Mouse (Mus musculus) Patski (cell line): ENCODE data around the gene Zdhhc11. TPM values are rescaled to one million over a fixed set of nuclear protein-coding genes. Genes with fewer than 3 reads are reported as not detected.
A peak's percentile ranks its signal among the peaks of the same experiment; 100 is the strongest.

ENCODE experiments used
- ATAC-seq: fragments of 100-300 bp; one replicate; pipeline ENCODE4 v1.8.0; 2021
- CTCF ChIA-PET: fragments of 350-600 bp; sonication (Branson Sonifier 250); formaldehyde crosslinking; loops from one replicate; lab custom pipeline; 2022; ENCODE audit warnings: inconsistent platforms; lab: Charles Lee
- POLR2A ChIA-PET: fragments of 350-600 bp; sonication (Branson Sonifier 250); formaldehyde crosslinking; loops from one replicate; lab custom pipeline; 2022; ENCODE audit warnings: antibody characterized with exemption, inconsistent platforms; lab: Charles Lee
- DNase-seq: peaks from one replicate; pipeline ENCODE4 v3.0.0-alpha.2; 2011; ENCODE audit warnings: low read depth, low spot score
- H3K27me3 ChIP-seq: fragments of 371-371 bp; one replicate; pipeline ENCODE4 v1.5.1; 2021
- CTCF ChIP-seq: fragments of 100-300 bp; IDR thresholded peaks from one replicate; pipeline ENCODE4 v1.5.1; 2021
- in situ Hi-C: fragments of 300-500 bp; cut with MboI; formaldehyde crosslinking; loops from 3 replicates; pipeline ENCODE4 v1.11.1; 2018; ENCODE audit warnings: low pct_unique_long_range_greater_than_20kb, mixed read lengths
- polyA plus RNA-seq: library from polyadenylated mRNA; unstranded; gene quantifications from one replicate; pipeline ENCODE4 v1.2.3, GENCODE M21; 2021

Zdhhc11 gene
- polyA plus RNA-seq, 1 experiment from 2014 or later: not detected

DNA sequence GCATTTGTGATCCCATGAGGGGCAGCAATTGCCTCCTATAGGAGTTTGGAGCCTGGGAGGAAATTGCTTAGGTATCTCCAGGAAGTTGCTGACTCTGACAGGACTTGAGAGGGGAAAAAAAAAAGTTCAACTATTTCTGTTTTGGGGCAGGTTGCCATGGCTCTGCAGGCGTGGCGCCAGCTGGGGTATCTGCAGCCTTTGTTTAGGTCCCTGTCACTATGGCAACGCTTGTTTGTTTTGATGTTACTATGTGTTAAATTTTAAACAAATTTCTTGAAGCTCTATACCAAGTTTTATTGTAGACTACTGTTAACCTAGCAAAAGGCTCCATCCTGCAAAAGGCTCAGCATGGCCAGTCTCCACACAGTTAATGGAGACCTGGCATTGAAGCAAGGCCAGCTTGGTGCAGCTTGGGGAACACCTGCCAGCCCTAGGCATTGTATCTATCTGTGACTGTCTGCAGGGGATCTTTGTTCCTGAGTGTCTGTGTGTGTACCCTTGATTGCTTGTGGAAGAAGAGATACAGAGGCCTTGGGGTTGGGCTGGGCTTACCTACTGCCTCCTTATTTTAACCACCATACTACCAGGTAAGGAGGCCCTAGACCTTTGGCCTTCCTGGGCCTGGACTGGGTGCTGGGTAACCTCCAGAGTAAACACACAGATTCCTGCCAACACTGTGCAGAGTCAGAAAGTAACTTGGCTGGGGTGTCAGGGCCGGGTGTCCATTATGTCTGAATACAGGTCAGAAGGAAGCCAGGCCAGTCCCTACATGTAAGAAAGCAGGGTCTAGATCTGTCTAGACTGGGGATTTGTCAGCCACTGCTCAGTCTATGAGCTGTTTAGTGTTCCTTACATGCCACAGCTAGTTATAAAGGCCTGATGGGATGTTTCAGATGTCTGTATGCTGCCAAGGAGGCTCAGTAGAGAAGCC is 61.8 kb downstream of the Zdhhc11 start:
- ATAC-seq (no peak), DNase-seq (peak; percentile 6)
- no peaks in the 10 kb centered on the region for H3K27me3 ChIP-seq
- in situ Hi-C loops: no loop called here
- TF ChIP-seq CTCF: no peak
- ChIA-PET POLR2A (no interaction called here), CTCF (interaction anchor here (0.9 to 2.0 kb wide), 2 partner anchors 13 to 55 kb away, joined by 3 to 9 read pairs; no protein-coding TSS in a partner anchor)

DNA sequence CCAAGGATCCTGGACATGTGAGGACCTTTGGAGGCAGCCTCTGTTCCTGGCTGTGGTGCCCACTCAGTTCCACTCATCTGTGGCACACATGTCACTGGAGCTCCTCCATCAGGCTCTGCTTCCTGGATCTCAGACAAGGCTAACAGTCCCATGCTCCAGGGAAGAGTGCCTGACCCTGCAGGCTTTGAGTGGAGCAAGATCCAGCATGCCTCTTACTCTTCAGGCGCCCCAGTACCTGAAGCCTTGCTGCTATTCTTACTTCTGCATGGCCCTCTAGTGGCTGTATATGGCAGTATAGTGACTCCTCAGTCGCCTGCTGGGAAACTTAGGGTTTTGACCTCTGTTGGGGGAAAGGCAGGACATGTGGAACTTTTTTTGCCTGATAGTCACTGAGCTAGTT is 62.6 kb downstream of the Zdhhc11 start:
- ChIA-PET CTCF (interaction anchor here (0.9 to 2.0 kb wide), 3 partner anchors 10 to 55 kb away, joined by 3 to 9 read pairs (median 3); no protein-coding TSS in a partner anchor), POLR2A (no interaction called here)
- no peaks in the 10 kb centered on the region for H3K27me3 ChIP-seq
- no peak for DNase-seq
- ATAC-seq: peak; percentile 38
- peak; percentile 72 for TF ChIP-seq CTCF
- in situ Hi-C loops: no loop called here

DNA sequence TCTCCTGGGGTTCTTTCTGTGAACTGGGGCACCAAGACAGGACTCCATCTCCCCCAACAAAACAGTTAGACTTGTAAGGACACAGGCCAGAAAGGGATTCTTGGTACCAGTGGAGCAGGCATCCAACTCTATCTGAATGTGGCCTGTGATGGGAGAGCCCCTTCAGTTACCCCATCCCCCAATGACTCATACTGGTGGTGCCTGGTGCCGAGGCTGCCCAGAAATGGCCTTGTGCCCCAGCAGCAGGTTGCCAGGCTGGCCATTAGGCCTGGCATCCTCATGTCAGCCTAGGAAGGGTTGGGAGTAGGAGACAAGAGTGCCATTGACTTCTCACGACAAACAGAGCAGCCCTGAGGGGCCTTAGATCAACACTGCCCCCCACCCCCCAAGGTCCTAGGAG is 64.5 kb downstream of the Zdhhc11 start:
- in situ Hi-C loops: no loop called here
- no peak for ATAC-seq
- no peaks in the 10 kb centered on the region for H3K27me3 ChIP-seq

DNA sequence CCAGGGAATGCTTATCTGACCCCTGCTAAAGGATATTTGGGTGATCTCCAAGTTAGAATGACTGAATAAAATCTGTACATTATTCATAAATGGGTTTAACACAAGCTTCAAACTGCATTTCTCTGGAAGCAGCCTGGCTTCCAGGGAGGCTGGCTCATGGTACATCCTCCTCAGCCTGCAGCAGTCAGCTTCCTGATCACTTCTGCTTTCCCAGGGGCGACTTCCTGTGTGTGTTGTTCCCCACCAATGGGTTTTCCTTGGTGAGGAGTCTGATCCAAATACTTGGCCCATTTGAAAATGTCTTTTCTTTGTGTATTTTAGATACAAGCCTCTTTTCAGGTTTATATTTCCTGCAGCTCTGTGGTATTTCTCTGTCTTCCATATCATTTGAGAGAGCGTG is 65.4 kb downstream of the Zdhhc11 start:
- TF ChIP-seq CTCF: no peak
- in situ Hi-C loops: no loop called here
- ChIA-PET POLR2A (interaction anchor here (0.6 kb wide), 1 partner anchor 19 kb away, joined by 3 read pairs; no protein-coding TSS in a partner anchor), CTCF (interaction anchor here (1.1 kb wide), 1 partner anchor 9 kb away, joined by 3 read pairs; no protein-coding TSS in a partner anchor)
- no peaks in the 10 kb centered on the region for H3K27me3 ChIP-seq
- no peak for DNase-seq
- ATAC-seq: no peak

More for the DNA sequence above, 64.5 kb downstream of the Zdhhc11 start:
- no peak for TF ChIP-seq CTCF
- no peak for DNase-seq
- CTCF ChIA-PET: interaction anchor here (1.1 kb wide), 1 partner anchor 10 kb away, joined by 3 read pairs; no protein-coding TSS in a partner anchor
- POLR2A ChIA-PET: no interaction called here

DNA sequence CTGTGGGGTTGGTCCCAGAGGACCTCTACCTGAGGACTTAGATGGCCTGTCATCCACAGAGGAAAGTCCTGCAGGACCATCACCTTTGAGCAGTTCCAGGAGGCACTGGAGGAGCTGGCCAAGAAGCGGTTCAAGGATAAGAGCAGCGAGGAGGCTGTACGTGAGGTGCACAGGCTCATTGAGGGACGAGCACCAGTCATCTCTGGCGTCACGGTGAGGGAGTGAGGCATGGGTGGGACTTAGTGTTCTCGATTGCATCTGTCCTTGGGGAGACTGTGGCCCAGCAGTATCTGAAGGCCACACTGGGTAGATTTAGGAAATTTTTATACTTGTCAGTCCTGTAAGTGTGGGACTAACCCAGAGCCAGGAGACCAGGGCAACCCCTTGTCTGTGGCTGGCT is 67.0 kb downstream of the Zdhhc11 start:
- no peak for DNase-seq
- TF ChIP-seq CTCF: no peak
- no peaks in the 10 kb centered on the region for H3K27me3 ChIP-seq
- ATAC-seq: no peak
- ChIA-PET POLR2A (no interaction called here), CTCF (no interaction called here)
- in situ Hi-C loops: no loop called here

DNA sequence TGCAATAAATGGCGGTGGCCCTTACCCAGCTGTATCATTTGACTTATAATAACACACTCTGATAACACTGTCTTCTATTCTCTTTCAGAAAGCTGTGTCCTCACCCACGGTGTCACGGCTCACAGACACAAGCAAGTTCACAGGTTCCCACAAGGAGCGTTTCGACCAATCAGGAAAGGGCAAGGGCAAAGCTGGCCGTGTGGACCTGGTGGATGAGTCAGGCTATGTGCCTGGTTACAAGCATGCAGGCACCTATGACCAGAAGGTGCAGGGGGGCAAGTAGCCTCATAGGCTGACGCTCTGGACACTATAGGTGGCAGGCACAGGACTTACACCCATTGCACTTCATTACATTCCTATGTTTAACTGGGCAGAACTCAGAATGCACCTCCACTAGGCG is 67.5 kb downstream of the Zdhhc11 start:
- no peak for TF ChIP-seq CTCF
- no peak for DNase-seq
- ChIA-PET POLR2A (no interaction called here), CTCF (no interaction called here)
- no peaks in the 10 kb centered on the region for H3K27me3 ChIP-seq
- in situ Hi-C loops: no loop called here
- ATAC-seq: no peak

DNA sequence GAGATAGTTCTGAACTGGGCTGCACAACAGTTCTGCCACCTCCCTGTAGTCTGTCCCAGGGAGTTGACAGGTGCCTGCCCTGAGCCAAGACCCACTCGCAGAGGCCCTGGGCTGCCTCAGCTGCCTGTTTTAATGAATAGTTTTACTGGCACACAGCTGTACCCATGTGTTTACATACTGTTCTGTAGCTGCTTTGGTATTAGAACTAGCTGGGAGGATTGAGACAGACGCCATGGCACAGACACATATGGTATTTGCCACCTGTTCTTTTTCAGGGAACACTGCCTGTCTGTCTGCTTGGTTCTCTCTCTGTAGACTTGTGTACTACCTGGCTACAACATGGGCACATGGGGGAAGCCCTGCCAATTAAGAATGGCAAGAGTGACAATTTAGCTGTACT is 71.1 kb downstream of the Zdhhc11 start:
- POLR2A ChIA-PET: no interaction called here
- TF ChIP-seq CTCF: no peak
- no peak for ATAC-seq
- no peaks in the 10 kb centered on the region for H3K27me3 ChIP-seq
- DNase-seq: no peak
- CTCF ChIA-PET: no interaction called here
- in situ Hi-C loops: no loop called here

DNA sequence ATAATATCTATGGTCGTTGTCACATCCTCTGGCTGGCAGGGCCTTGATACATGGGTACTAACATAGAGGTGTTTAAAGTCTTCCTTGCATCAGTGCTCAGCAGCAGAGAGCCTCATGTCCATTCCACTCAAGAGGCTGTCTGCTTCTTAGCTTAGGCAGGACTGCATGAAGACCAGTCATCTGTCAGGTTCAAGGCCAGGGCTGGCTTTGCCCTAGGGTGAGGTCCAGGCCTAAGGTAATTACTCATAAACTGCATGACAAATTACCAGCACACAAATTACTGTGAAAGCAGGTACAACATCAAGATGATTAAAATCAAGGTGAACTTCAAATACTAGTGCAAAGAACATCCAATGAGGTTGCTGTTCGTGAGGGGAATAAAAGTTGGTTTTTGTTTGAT is 72.1 kb downstream of the Zdhhc11 start:
- no peak for DNase-seq
- TF ChIP-seq CTCF: no peak
- ATAC-seq: no peak
- in situ Hi-C loops: no loop called here
- POLR2A ChIA-PET: no interaction called here
- H3K27me3 ChIP-seq: no peaks in the 10 kb centered on the region
- CTCF ChIA-PET: interaction anchor here (1.2 kb wide), 1 partner anchor 9 kb away, joined by 3 read pairs; no protein-coding TSS in a partner anchor

DNA sequence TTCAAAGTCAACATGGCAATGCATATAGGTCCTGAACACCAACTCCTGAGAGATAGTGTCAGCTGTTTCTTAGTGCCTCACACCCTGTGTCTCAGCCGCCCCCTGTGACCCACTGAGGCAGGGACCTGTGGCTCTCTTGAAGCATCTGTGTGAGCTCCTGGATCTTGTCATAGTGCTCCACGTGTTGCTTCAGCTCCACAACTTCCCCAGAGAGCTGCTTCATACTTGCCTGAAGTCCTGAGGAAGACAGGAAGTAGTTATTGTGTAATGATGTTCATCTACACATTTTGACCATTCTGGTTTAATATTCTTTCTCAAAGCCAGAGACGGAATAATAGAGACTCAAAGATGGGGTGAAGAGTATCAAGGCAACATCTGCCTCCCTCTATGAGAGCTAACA is 76.3 kb downstream of the Zdhhc11 start:
- no peak for TF ChIP-seq CTCF
- no peaks in the 10 kb centered on the region for H3K27me3 ChIP-seq
- DNase-seq (no peak), ATAC-seq (no peak)
- POLR2A ChIA-PET: interaction anchor here (0.6 kb wide), 1 partner anchor 182 kb away, joined by 9 read pairs; no protein-coding TSS in a partner anchor
- in situ Hi-C loops: no loop called here
- CTCF ChIA-PET: no interaction called here

Other genes with a start within 250 kb of the Zdhhc11 start
- gene Slc12a7, start 230.8 kb upstream of the Zdhhc11 start, polyA plus RNA-seq: 120 TPM
- 0.42 TPM for gene Nkd2, start 116.2 kb upstream of the Zdhhc11 start, polyA plus RNA-seq
- gene Trip13, start 26.1 kb upstream of the Zdhhc11 start, polyA plus RNA-seq: 14.8 TPM
- gene Brd9, start 26.0 kb upstream of the Zdhhc11 start, polyA plus RNA-seq: 36.0 TPM
- gene Tppp, start 45.6 kb downstream of the Zdhhc11 start, polyA plus RNA-seq: 0.08 TPM
- 16.2 TPM for gene Cep72, start 98.4 kb downstream of the Zdhhc11 start, polyA plus RNA-seq
- gene Slc9a3, start 157.6 kb downstream of the Zdhhc11 start, polyA plus RNA-seq: not detected
- gene Exoc3, start 244.9 kb downstream of the Zdhhc11 start, polyA plus RNA-seq: 36.6 TPM